Mouse (Mus musculus): ENCODE results near the gene Gpatch3. TPM values are rescaled to one million over a fixed set of nuclear protein-coding genes. Genes with fewer than 3 reads are reported as not detected.
A peak's percentile ranks its signal among the peaks of the same experiment; 100 is the strongest.

Gpatch3 gene
- polyA plus RNA-seq, 1 experiment from 2014 or later, result 11.9 TPM

- Histone ChIP-seq H3K27me3 (no peaks in the 10 kb centered on the region), H3K4me3 (no peak overlapping the region), H3K27ac (0 out of 2 replicates have a peak overlapping the region, but pooled peaks have one; percentile 30), H3K9me3 (no peaks in the 10 kb centered on the region), H3K36me3 (peaks cover 40% of the 10 kb centered on the region), H3K4me1 (peaks cover under 1% of the 10 kb centered on the region; the same call in 1 of the 2 replicates), H3K9ac (no peak overlapping the region), H3K4me2 (replicated peaks) (no peak overlapping the region)
- WGBS, result 50% methylated on average over 11 of the region's 11 CpGs
- ATAC-seq (ENCODE audit: insufficient number of reproducible peaks, insufficient read depth, low FRiP score, low TSS enrichment), result no peak
These were observed 51.1 kb downstream of the Gpatch3 start for GRCm38 (mm10) chr4:133625621-133626071.

- H3K27ac ChIP-seq, result no peak overlapping the region
- no peak overlapping the region for H3K4me3 ChIP-seq
- peaks cover 6% of the 10 kb centered on the region; the same call in 1 of the 2 replicates for H3K4me1 ChIP-seq
- H3K36me3 ChIP-seq, result peaks cover 36% of the 10 kb centered on the region
- WGBS, result 44% methylated on average over 5 of the region's 5 CpGs
- ATAC-seq (ENCODE audit: insufficient number of reproducible peaks, insufficient read depth, low FRiP score, low TSS enrichment), result no peak
- H3K9me3 ChIP-seq, result no peaks in the 10 kb centered on the region
- no peak overlapping the region for H3K9ac ChIP-seq
- H3K4me2 ChIP-seq (replicated peaks), result no peak overlapping the region
- H3K27me3 ChIP-seq, result no peaks in the 10 kb centered on the region
These were observed 51.7 kb downstream of the Gpatch3 start for GRCm38 (mm10) chr4:133626221-133626620.

GRCm38 (mm10) chr4:133626621-133627020, 52.1 kb downstream of the Gpatch3 start:
- Histone ChIP-seq H3K9me3 (no peaks in the 10 kb centered on the region), H3K27ac (no peak overlapping the region), H3K27me3 (no peaks in the 10 kb centered on the region), H3K4me1 (peaks cover 10% of the 10 kb centered on the region; the same call in 1 of the 2 replicates), H3K36me3 (peaks cover 34% of the 10 kb centered on the region), H3K4me3 (no peak overlapping the region), H3K4me2 (replicated peaks) (no peak overlapping the region), H3K9ac (no peak overlapping the region)
- no peak for ATAC-seq (ENCODE audit: insufficient number of reproducible peaks, insufficient read depth, low FRiP score, low TSS enrichment)
- WGBS, result 91% methylated on average over 9 of the region's 9 CpGs

DNA sequence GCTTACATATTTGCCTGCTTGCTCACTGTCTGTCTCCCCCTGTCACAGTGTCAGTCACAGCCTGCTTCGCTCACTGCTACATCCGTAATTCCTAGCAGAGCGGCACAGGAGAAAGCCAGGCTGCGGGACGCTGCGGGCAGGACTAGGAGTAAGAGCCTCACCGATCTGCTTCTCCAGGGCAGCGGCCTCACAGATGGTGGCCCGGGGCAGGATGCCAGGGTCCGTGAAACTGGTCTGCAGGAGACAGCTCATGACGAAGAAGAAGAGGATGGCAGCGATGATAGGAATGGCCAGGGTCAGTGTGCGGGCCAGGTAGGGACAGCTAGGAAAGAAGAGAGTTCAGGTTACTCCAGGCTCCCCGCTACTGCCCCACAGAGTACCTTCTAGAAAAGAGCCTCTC, 52.5 kb downstream of the Gpatch3 start:
- H3K9ac ChIP-seq, result no peak overlapping the region
- ATAC-seq (ENCODE audit: insufficient number of reproducible peaks, insufficient read depth, low FRiP score, low TSS enrichment), result no peak
- peaks cover 15% of the 10 kb centered on the region for H3K4me1 ChIP-seq
- H3K4me2 ChIP-seq (replicated peaks), result no peak overlapping the region
- no peaks in the 10 kb centered on the region for H3K27me3 ChIP-seq
- H3K36me3 ChIP-seq, result peaks cover 34% of the 10 kb centered on the region
- no peaks in the 10 kb centered on the region for H3K9me3 ChIP-seq
- H3K4me3 ChIP-seq, result no peak overlapping the region
- no peak overlapping the region for H3K27ac ChIP-seq
- 90% methylated on average over 14 of the region's 14 CpGs for WGBS

- WGBS, result 67% methylated on average over 2 of the region's 2 CpGs
- Histone ChIP-seq H3K4me1 (peaks cover 21% of the 10 kb centered on the region), H3K4me2 (replicated peaks) (no peak overlapping the region), H3K9ac (no peak overlapping the region), H3K4me3 (no peak overlapping the region), H3K27ac (no peak overlapping the region), H3K27me3 (no peaks in the 10 kb centered on the region), H3K36me3 (peaks cover 34% of the 10 kb centered on the region), H3K9me3 (no peaks in the 10 kb centered on the region)
- no peak for ATAC-seq (ENCODE audit: insufficient number of reproducible peaks, insufficient read depth, low FRiP score, low TSS enrichment)
These were observed 54.0 kb downstream of the Gpatch3 start for GRCm38 (mm10) chr4:133628517-133628916.

GRCm38 (mm10) chr4:133629191-133629590, 54.6 kb downstream of the Gpatch3 start:
- ATAC-seq (ENCODE audit: insufficient number of reproducible peaks, insufficient read depth, low FRiP score, low TSS enrichment), result no peak
- Histone ChIP-seq H3K27ac (no peak overlapping the region), H3K9ac (no peak overlapping the region), H3K9me3 (no peaks in the 10 kb centered on the region), H3K4me2 (replicated peaks) (no peak overlapping the region), H3K36me3 (peaks cover 28% of the 10 kb centered on the region), H3K27me3 (no peaks in the 10 kb centered on the region), H3K4me3 (no peak overlapping the region), H3K4me1 (peaks cover 21% of the 10 kb centered on the region)
- whole genome bisulfite sequencing, result 89% methylated on average over 7 of the region's 7 CpGs

GRCm38 (mm10) chr4:133630326-133630920, 55.9 kb downstream of the Gpatch3 start:
- Histone ChIP-seq H3K36me3 (peaks cover 18% of the 10 kb centered on the region), H3K4me1 (peaks cover 21% of the 10 kb centered on the region), H3K4me3 (no peak overlapping the region), H3K4me2 (replicated peaks) (no peak overlapping the region), H3K9me3 (no peaks in the 10 kb centered on the region), H3K9ac (no peak overlapping the region), H3K27me3 (no peaks in the 10 kb centered on the region), H3K27ac (no peak overlapping the region)
- WGBS, result 90% methylated on average over 8 of the region's 8 CpGs
- no peak for ATAC-seq (ENCODE audit: insufficient number of reproducible peaks, insufficient read depth, low FRiP score, low TSS enrichment)

DNA sequence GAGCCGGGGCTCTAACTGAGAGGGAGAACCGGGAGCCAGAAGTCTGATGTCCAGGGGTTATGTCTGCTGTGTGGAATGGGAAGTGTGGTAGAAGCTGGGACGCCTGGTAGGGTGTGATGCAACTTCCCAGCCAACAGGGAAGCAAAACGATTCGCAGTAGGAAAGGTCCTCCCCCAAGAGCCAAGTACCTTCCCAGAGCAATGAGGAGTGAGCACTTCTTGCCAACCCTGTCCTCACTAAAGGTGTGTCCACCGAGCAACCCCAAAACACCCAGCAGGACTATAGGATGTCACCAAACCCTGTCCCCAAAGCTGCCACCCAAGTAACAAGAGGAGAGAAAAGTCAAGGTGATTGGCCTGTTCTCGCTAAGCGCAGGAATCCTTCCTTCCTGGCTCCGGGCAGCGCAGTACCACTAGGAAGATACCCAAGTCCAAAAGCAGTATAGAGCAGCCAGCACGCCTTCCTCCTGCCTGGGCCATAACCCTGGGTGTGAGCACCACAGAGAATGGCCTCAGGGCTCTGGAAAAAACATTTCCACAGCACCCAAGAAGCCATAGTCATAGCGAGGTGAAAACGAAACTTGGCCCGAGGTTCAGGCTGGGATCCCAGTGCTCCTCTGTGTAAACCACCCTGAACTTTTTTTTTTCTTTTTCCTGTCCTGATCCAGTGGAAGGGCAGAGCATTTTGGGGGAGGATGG, 56.7 kb downstream of the Gpatch3 start:
- Histone ChIP-seq H3K4me3 (peak overlapping the region; percentile 3; the same call in 1 of the 2 replicates), H3K4me1 (peaks cover 21% of the 10 kb centered on the region), H3K27me3 (no peaks in the 10 kb centered on the region), H3K27ac (no peak overlapping the region), H3K9me3 (no peaks in the 10 kb centered on the region), H3K36me3 (peaks cover 10% of the 10 kb centered on the region; the same call in 1 of the 2 replicates), H3K4me2 (replicated peaks) (peak overlapping the region; percentile 88; the same call in 1 of the 2 replicates), H3K9ac (no peak overlapping the region)
- WGBS, result 78% methylated on average over 14 of the region's 14 CpGs
- no peak for ATAC-seq (ENCODE audit: insufficient number of reproducible peaks, insufficient read depth, low FRiP score, low TSS enrichment)

GRCm38 (mm10) chr4:133631769-133632411, 57.3 kb downstream of the Gpatch3 start:
- peak overlapping the region; percentile 70 for H3K4me3 ChIP-seq

GRCm38 (mm10) chr4:133632483-133633327, 58.2 kb downstream of the Gpatch3 start:
- H3K27ac ChIP-seq, result peak overlapping the region; percentile 73
- no peaks in the 10 kb centered on the region for H3K36me3 ChIP-seq
- H3K4me1 ChIP-seq, result peaks cover 21% of the 10 kb centered on the region
- no peaks in the 10 kb centered on the region for H3K9me3 ChIP-seq
- peak overlapping the region; percentile 70 for H3K4me3 ChIP-seq
- WGBS, result 2% methylated on average over 63 of the region's 69 CpGs
- 0 out of 2 replicates have a peak, but pooled peaks have one; percentile 36 for ATAC-seq (ENCODE audit: insufficient number of reproducible peaks, insufficient read depth, low FRiP score, low TSS enrichment)
- H3K4me2 ChIP-seq (replicated peaks), result peak overlapping the region; percentile 88
- no peaks in the 10 kb centered on the region for H3K27me3 ChIP-seq
- H3K9ac ChIP-seq, result peak overlapping the region; percentile 91

More at GRCm38 (mm10) chr4:133631769-133632411, 57.3 kb downstream of the Gpatch3 start:
- Histone ChIP-seq H3K4me2 (replicated peaks) (peak overlapping the region; percentile 88), H3K27me3 (no peaks in the 10 kb centered on the region), H3K9me3 (no peaks in the 10 kb centered on the region), H3K9ac (peak overlapping the region; percentile 91), H3K36me3 (peaks cover 3% of the 10 kb centered on the region; the same call in 1 of the 2 replicates), H3K27ac (0 out of 2 replicates have a peak overlapping the region, but pooled peaks have one; percentile 51), H3K4me1 (peaks cover 21% of the 10 kb centered on the region)
- ATAC-seq (ENCODE audit: insufficient number of reproducible peaks, insufficient read depth, low FRiP score, low TSS enrichment), result 0 out of 2 replicates have a peak, but pooled peaks have one; percentile 6
- WGBS, result 48% methylated on average over 9 of the region's 9 CpGs
